Mouse (Mus musculus) large intestine, adult 2 months (tissue): ENCODE measurements around the gene Tmem179. TPM values are rescaled to one million over a fixed set of nuclear protein-coding genes. Genes with fewer than 3 reads are reported as not detected.

Experiments
- DNase-seq: peaks from one replicate; pipeline ENCODE4 v3.0.0-alpha.2; 2012; ENCODE audit warnings: low read depth, low spot score
- WGBS: fragments of 180-500 bp; shearing (Covaris S2); methylation state at CpG from one replicate; pipeline ENCODE4 v1.1.7; 2018; 5-methylcytosine and 5-hydroxymethylcytosine counted together
- polyA plus RNA-seq: library from polyadenylated mRNA; depleted of rRNA; stranded (reverse); fragments of >200 nt; gene quantifications from 2 replicates; pipeline ENCODE4 v1.2.3, GENCODE M21; 2012; rRNA removed

Gene Tmem179
- polyA plus RNA-seq, 1 experiment = 1.7 TPM

- WGBS = 86% methylated on average over 7 of the region's 7 CpGs
- DNase-seq = no peak
Observed at GRCm38 (mm10) chr12:112469393-112469792, 47.2 kb downstream of the Tmem179 start.

GRCm38 (mm10) chr12:112467387-112467786, 49.2 kb downstream of the Tmem179 start:
- no peak for DNase-seq
- 58% methylated on average over 10 of the region's 10 CpGs for WGBS

GRCm38 (mm10) chr12:112465928-112466327, 50.6 kb downstream of the Tmem179 start:
- WGBS = 78% methylated on average over 17 of the region's 17 CpGs
- DNase-seq = no peak

GRCm38 (mm10) chr12:112464516-112464915, 52.0 kb downstream of the Tmem179 start:
- no peak for DNase-seq
- WGBS = 76% methylated on average over 3 of the region's 3 CpGs

GRCm38 (mm10) chr12:112463750-112464444, 52.6 kb downstream of the Tmem179 start:
- WGBS = 63% methylated on average over 3 of the region's 3 CpGs
- no peak for DNase-seq

- no peak for DNase-seq
- 60% methylated on average over 4 of the region's 4 CpGs for WGBS
Observed at GRCm38 (mm10) chr12:112463209-112463608, 53.3 kb downstream of the Tmem179 start.

GRCm38 (mm10) chr12:112462423-112462822, 54.1 kb downstream of the Tmem179 start:
- WGBS = 24% methylated on average over 12 of the region's 12 CpGs

GRCm38 (mm10) chr12:112457839-112458238, 58.7 kb downstream of the Tmem179 start:
- no peak for DNase-seq
- 54% methylated on average over 4 of the region's 4 CpGs for WGBS

More at GRCm38 (mm10) chr12:112462423-112462822, 54.1 kb downstream of the Tmem179 start:
- no peak for DNase-seq

GRCm38 (mm10) chr12:112456144-112456713, 60.3 kb downstream of the Tmem179 start:
- WGBS = 67% methylated on average over 6 of the region's 6 CpGs
- DNase-seq = no peak

- WGBS = 88% methylated on average over 9 of the region's 9 CpGs
Observed at GRCm38 (mm10) chr12:112451826-112452225, 64.7 kb downstream of the Tmem179 start.

GRCm38 (mm10) chr12:112451381-112451780, 65.2 kb downstream of the Tmem179 start:
- 70% methylated on average over 1 of the region's 1 CpGs for WGBS
- no peak for DNase-seq

More at GRCm38 (mm10) chr12:112451826-112452225, 64.7 kb downstream of the Tmem179 start:
- DNase-seq = no peak

- DNase-seq = no peak
- whole genome bisulfite sequencing = 28% methylated on average over 6 of the region's 6 CpGs
Observed at GRCm38 (mm10) chr12:112450883-112451282, 65.7 kb downstream of the Tmem179 start.

Other genes with a start within 250 kb of the Tmem179 start
- 2.1 and 3.2 TPM in 2 replicates for gene A530016L24Rik, start 27.3 kb downstream of the Tmem179 start, polyA plus RNA-seq
- gene Inf2, start 72.0 kb upstream of the Tmem179 start, polyA plus RNA-seq = 10.4 and 12.6 TPM in 2 replicates
- 0.90 and 1.2 TPM in 2 replicates for gene Adssl1, start 103.3 kb upstream of the Tmem179 start, polyA plus RNA-seq
- gene Siva1, start 127.9 kb upstream of the Tmem179 start, polyA plus RNA-seq = 29.9 and 30.4 TPM in 2 replicates
- gene Akt1, start 158.1 kb upstream of the Tmem179 start, polyA plus RNA-seq = 110 and 119 TPM in 2 replicates
- 14.0 and 19.9 TPM in 2 replicates for gene Zbtb42, start 162.1 kb upstream of the Tmem179 start, polyA plus RNA-seq
- 53.2 and 63.1 TPM in 2 replicates for gene Cep170b, start 203.7 kb upstream of the Tmem179 start, polyA plus RNA-seq
- 39.4 and 46.9 TPM in 2 replicates for gene Pld4, start 243.9 kb upstream of the Tmem179 start, polyA plus RNA-seq